15 mouse cellular contexts compared by ENCODE assay signal in genomic region chr12:79886494-79886893, GRCm38 (mm10).
DNase-seq lines count a peak whose midpoint lies in the region; ATAC-seq lines count a peak whose summit lies in the region.
"Had no signal": no experiment of that assay in that cellular context is flagged by ENCODE, and none has a peak within 500 bp of the region (broad histone marks: within the 10 kb centered on the region; RNA-seq: fewer than 3 reads in every experiment).

No protein-coding gene starts in this region.

- no peaks in the 10 kb centered on the region for H3K36me3 ChIP-seq in kidney, embryonic 15.5 days
- H3K36me3 ChIP-seq in embryonic facial prominence, embryonic 14.5 days (ENCODE audit: control insufficient read depth, insufficient read depth, low read length) = no peaks in the 10 kb centered on the region
- no peaks in the 10 kb centered on the region for H3K36me3 ChIP-seq in stomach, embryonic 14.5 days (ENCODE audit: control insufficient read depth, insufficient read depth, low read length)

- H3K4me3 ChIP-seq in kidney, embryonic 15.5 days (replicated peaks) = no peak overlapping the region
- H3K4me3 ChIP-seq in embryonic facial prominence, embryonic 14.5 days (ENCODE audit: low read depth, low read length) = no peak overlapping the region
- no peak overlapping the region for H3K4me3 ChIP-seq in stomach, embryonic 14.5 days (ENCODE audit: low read depth, low read length)
- H3K4me3 ChIP-seq: erythroblast, embryonic 14.5 days; megakaryocyte, embryonic 14.5 days had no signal

- peak overlapping the region; percentile 86; the same call in 1 of the 2 replicates for H3K27ac ChIP-seq in kidney, embryonic 15.5 days
- H3K27ac ChIP-seq in embryonic facial prominence, embryonic 14.5 days (replicated peaks; ENCODE audit: low read depth, low read length) = peak overlapping the region; percentile 59
- peak overlapping the region; percentile 66; the same call in 1 of the 2 replicates for H3K27ac ChIP-seq in stomach, embryonic 14.5 days (ENCODE audit: low read length)

- no peak overlapping the region for H3K4me2 ChIP-seq in kidney, embryonic 15.5 days
- no peak overlapping the region for H3K4me2 ChIP-seq in embryonic facial prominence, embryonic 14.5 days (ENCODE audit: low read depth, low read length)
- H3K4me2 ChIP-seq in stomach, embryonic 14.5 days (replicated peaks; ENCODE audit: low read depth, low read length) = no peak overlapping the region
- H3K4me2 ChIP-seq: liver, embryonic 11.5 days had no signal

- 58% methylated on average over 3 of the region's 3 CpGs for WGBS in kidney, embryonic 15.5 days
- WGBS in embryonic facial prominence, embryonic 14.5 days = 63% methylated on average over 3 of the region's 3 CpGs
- WGBS in stomach, embryonic 14.5 days = 64% methylated on average over 3 of the region's 3 CpGs

- peaks cover 52% of the 10 kb centered on the region for H3K4me1 ChIP-seq in kidney, embryonic 15.5 days
- H3K4me1 ChIP-seq in embryonic facial prominence, embryonic 14.5 days (ENCODE audit: control insufficient read depth, insufficient read depth, low read length) = peaks cover 39% of the 10 kb centered on the region
- H3K4me1 ChIP-seq in stomach, embryonic 14.5 days (ENCODE audit: control insufficient read depth, insufficient read depth, low read length) = peaks cover 17% of the 10 kb centered on the region

- H3K9ac ChIP-seq in kidney, embryonic 15.5 days = no peak overlapping the region
- no peak overlapping the region for H3K9ac ChIP-seq in embryonic facial prominence, embryonic 14.5 days (ENCODE audit: low read depth, low read length)
- H3K9ac ChIP-seq in stomach, embryonic 14.5 days (replicated peaks; ENCODE audit: low read depth, low read length) = no peak overlapping the region

- peak; percentile 46 for DNase-seq in gastrocnemius, postnatal 25 days
- no peak for DNase-seq in gastrocnemius, postnatal 4 days (ENCODE audit: low spot score in 2 of 2)
- no peak for DNase-seq in kidney, adult 8-10 months
- DNase-seq in embryonic facial prominence, embryonic 14.5 days (ENCODE audit: low spot score) = no peak
- no peak for DNase-seq in layer of hippocampus, adult 9-10 months (ENCODE audit: low spot score)
- DNase-seq: cerebellum, adult 8-10 months; right cerebral cortex, postnatal 14 days; thymus, adult 18-20 months had no signal

- ATAC-seq in kidney, embryonic 15.5 days (replicated peaks; ENCODE audit: low FRiP score) = no peak
- ATAC-seq in embryonic facial prominence, embryonic 14.5 days (ENCODE audit: low read depth) = no peak
- ATAC-seq in stomach, embryonic 14.5 days (ENCODE audit: insufficient number of reproducible peaks, insufficient read depth, low FRiP score, low read depth) = no peak
- no peak for ATAC-seq in activated CD4-positive, CD25-positive, alpha-beta regulatory T cell, adult 4 months
- ATAC-seq: midbrain, embryonic 16.5 days had no signal

- H3K9me3 ChIP-seq in kidney, embryonic 15.5 days (replicated peaks) = no peaks in the 10 kb centered on the region
- no peaks in the 10 kb centered on the region for H3K9me3 ChIP-seq in embryonic facial prominence, embryonic 14.5 days (ENCODE audit: control insufficient read depth, low read length)
- no peaks in the 10 kb centered on the region for H3K9me3 ChIP-seq in stomach, embryonic 14.5 days (ENCODE audit: control insufficient read depth, low read depth, low read length)

- no peaks in the 10 kb centered on the region for H3K27me3 ChIP-seq in kidney, embryonic 15.5 days
- no peaks in the 10 kb centered on the region for H3K27me3 ChIP-seq in embryonic facial prominence, embryonic 14.5 days (replicated peaks; ENCODE audit: control insufficient read depth, insufficient read depth, low read length)
- H3K27me3 ChIP-seq in stomach, embryonic 14.5 days (ENCODE audit: control insufficient read depth, insufficient read depth, low read length) = no peaks in the 10 kb centered on the region
